Mouse (Mus musculus): ENCODE measurements around the gene Vsig10l.

The Vsig10l gene

GRCm38 (mm10) chr7:43482090-43482716 lies 19.3 kb downstream of the Vsig10l start:
- CTCF ChIA-PET = interaction anchor here in 3 of 4 experiments (0.5 to 1.7 kb wide), 5 partner anchors 12 to 1040 kb away, joined by 3 to 7 read pairs (median 3); no protein-coding TSS in a partner anchor
- POLR2A ChIA-PET = interaction anchor here in 2 of 4 experiments (0.6 to 1.6 kb wide), 3 partner anchors 12 to 139 kb away, joined by 3 to 4 read pairs (median 3); no protein-coding TSS in a partner anchor

DNA sequence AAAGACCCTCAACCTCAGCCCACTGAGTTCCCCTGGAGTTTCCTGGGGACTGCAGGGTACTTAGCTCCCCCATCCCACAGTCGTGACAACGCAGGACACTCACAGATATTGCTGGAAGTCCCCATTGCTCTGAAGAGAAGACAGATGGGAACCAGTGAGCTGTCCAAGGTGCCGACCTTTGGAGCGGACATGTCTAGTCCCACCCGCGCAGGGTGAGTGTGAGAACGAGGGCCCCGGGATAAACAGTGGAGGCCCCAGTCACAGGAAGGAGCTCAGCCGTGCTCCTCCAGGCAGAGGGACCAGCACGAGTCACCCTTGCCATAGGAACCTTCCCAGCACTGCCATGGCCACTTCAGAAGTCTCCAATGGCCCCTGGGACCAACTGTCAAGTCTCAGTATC lies 20.3 kb downstream of the Vsig10l start:
- ChIA-PET CTCF (interaction anchor here (0.7 to 1.7 kb wide), 5 partner anchors 12 to 18 kb away, joined by 5 to 10 read pairs (median 7); no protein-coding TSS in a partner anchor), POLR2A (interaction anchor here in 3 of 4 experiments (0.6 to 1.6 kb wide), 5 partner anchors 12 to 29 kb away, joined by 3 to 4 read pairs (median 3); no protein-coding TSS in a partner anchor)

DNA sequence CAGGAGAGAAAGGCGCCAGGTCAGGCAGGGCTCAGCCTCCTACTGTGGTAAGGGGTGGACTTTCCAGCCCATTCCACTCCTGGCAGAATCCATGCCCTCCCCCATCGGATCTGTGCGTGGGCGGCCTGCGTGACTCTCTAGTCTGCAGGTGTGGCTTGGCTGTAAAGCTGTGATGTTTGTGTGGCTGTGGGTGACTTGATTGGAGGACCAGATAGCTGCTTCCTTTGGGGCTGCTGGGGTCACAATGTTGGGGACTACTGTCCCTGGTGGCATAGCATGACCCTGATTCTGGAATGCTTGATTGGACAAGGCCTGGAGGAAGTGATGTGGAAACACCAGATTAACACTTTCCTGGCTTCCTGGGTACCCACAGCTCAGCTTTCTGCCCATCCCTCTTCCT lies 25.7 kb downstream of the Vsig10l start:
- ChIA-PET POLR2A (no interaction called here), CTCF (no interaction called here)

GRCm38 (mm10) chr7:43489631-43490125 lies 26.7 kb downstream of the Vsig10l start, which contains the start of gene Iglon5:
Gene Iglon5 (minus strand): TSS chr7:43490075.
- ChIA-PET CTCF (interaction anchor here in 2 of 4 experiments (0.6 to 1.3 kb wide), 2 partner anchors 23 to 42 kb away, joined by 4 to 7 read pairs; no protein-coding TSS in a partner anchor), POLR2A (interaction anchor here in 1 of 4 experiments (1.2 kb wide), 1 partner anchor 24 kb away, joined by 4 read pairs; no protein-coding TSS in a partner anchor)

DNA sequence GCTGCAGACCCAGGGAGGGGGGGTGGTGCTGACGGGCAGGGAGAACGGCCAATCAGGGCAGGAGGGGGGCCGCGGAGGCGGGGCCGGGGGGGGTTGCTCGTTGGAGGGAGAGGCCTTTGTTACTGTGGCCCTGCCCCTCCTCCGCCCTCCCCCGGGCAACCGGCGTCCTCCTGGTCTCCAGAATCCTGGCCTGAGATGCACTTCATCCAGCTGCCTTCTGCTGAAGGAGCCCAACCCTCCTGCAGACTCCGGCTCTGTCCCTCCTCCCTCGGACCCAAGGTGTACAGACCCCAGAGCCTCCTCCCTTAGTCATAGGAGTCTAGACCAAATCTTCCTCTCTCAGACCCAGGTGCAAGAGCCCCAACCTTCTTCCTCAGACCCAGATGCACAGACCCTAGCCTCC lies 27.2 kb downstream of the Vsig10l start:
- CTCF ChIA-PET = interaction anchor here in 3 of 4 experiments (0.6 to 1.3 kb wide), 4 partner anchors 20 to 67 kb away, joined by 3 to 7 read pairs (median 4); no protein-coding TSS in a partner anchor
- POLR2A ChIA-PET = interaction anchor here in 1 of 4 experiments (0.5 to 1.2 kb wide), 2 partner anchors 24 to 260 kb away, joined by 3 to 4 read pairs; no protein-coding TSS in a partner anchor

- ChIA-PET CTCF (interaction anchor here in 2 of 4 experiments (0.7 to 1.3 kb wide), 3 partner anchors 20 to 68 kb away, joined by 3 to 7 read pairs (median 3); no protein-coding TSS in a partner anchor), POLR2A (interaction anchor here in 1 of 4 experiments (0.5 to 1.2 kb wide), 2 partner anchors 25 to 260 kb away, joined by 3 to 4 read pairs; no protein-coding TSS in a partner anchor)
These were observed 27.9 kb downstream of the Vsig10l start for GRCm38 (mm10) chr7:43490861-43491260.

DNA sequence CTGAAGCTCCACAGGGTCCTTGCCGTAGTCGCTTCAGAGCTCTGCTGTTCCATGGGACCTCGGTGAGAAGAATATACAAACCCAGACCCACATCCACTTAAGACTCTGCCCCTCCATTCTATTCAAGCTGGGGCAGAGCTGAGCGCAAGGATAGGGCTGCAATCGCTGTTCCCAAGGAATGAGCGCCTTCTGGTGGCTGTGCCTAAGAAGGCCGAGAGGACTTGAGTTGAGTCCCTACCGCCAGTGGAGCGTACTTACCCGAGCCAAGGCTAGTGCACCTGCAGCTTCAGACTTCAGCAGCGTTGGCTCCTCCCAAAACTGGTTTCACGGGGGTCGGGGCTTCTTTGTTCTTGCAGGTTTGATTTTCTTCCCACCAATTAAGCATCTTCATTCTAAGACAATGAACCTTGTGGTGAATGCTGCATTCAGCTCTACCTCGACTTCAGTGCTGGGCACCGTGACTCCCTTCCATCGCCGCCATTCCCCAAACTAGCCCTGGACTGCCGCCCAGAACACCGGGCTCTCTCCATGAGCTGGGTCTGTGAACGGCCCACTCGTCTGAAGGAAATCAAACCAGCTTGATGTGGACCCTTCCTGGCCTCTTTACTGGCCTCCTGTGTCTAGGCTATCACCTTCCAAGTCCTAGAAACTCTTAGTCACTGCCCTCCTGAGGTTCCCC lies 32.5 kb downstream of the Vsig10l start:
- POLR2A ChIA-PET = interaction anchor here (0.6 to 1.6 kb wide), 10 partner anchors 12 to 792 kb away, joined by 3 to 6 read pairs (median 3); no protein-coding TSS in a partner anchor
- CTCF ChIA-PET = interaction anchor here (0.5 to 2.3 kb wide), 26 partner anchors 9 to 1032 kb away, joined by 3 to 26 read pairs (median 4); partner anchors contain the start of gene Ctu1 (in 1 of the 4)

- ChIA-PET POLR2A (interaction anchor here in 1 of 4 experiments (1.1 kb wide), 1 partner anchor 10 kb away, joined by 4 read pairs; no protein-coding TSS in a partner anchor), CTCF (interaction anchor here in 1 of 4 experiments (0.6 kb wide), 1 partner anchor 34 kb away, joined by 6 read pairs; no protein-coding TSS in a partner anchor)
These were observed 48.9 kb downstream of the Vsig10l start for GRCm38 (mm10) chr7:43511707-43512478.

DNA sequence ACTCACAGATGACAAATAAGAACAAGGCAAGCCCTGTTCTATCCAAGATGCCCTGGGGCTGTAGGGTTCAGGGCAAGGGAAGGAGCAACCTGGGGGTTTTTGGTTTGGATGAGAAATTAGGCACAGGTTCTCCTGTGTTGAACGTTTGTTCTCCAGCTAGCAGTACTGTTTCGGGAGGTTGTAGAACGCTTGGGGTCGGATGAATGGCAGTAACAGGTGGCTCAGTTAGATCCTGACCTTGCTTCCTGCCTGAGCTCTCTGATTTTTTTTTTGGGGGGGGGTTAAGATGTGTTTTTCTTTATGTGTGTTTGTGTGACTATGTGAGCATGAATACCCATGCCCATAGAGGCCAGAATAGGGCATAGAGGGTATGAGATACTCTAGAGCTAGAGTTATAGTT lies 49.6 kb downstream of the Vsig10l start:
- POLR2A ChIA-PET = interaction anchor here in 1 of 4 experiments (1.1 kb wide), 1 partner anchor 11 kb away, joined by 4 read pairs; no protein-coding TSS in a partner anchor
- CTCF ChIA-PET = interaction anchor here in 1 of 4 experiments (0.9 kb wide), 1 partner anchor 42 kb away, joined by 3 read pairs; no protein-coding TSS in a partner anchor

GRCm38 (mm10) chr7:43515076-43515475 lies 52.1 kb downstream of the Vsig10l start:
- ChIA-PET POLR2A (interaction anchor here in 1 of 4 experiments (0.7 kb wide), 1 partner anchor 115 kb away, joined by 3 read pairs; no protein-coding TSS in a partner anchor), CTCF (interaction anchor here in 1 of 4 experiments (0.6 kb wide), 1 partner anchor 27 kb away, joined by 13 read pairs; no protein-coding TSS in a partner anchor)

DNA sequence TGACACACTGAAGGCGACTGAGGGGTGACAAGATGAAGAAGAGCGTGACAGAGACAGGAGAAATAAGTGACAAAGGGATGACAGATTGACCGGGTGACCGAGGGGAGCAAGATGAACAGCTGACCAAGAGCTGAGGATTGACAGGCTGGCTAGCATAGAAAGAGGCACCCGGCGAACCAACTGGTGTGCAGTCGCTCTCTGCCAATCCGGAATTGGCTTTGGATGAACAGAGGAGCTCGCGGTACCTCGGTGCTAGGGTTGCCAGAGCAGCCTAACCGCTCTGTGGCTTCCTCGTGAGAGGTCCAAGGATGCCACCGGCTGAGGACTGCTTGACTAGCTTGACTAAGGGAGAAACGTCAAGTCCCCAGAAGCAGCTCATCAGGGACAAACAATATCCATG lies 55.4 kb downstream of the Vsig10l start:
- POLR2A ChIA-PET = interaction anchor here in 3 of 4 experiments (0.5 to 1.4 kb wide), 6 partner anchors 11 to 127 kb away, joined by 3 to 6 read pairs (median 4); no protein-coding TSS in a partner anchor
- CTCF ChIA-PET = interaction anchor here (0.5 to 1.4 kb wide), 8 partner anchors 19 to 371 kb away, joined by 3 to 5 read pairs (median 3); no protein-coding TSS in a partner anchor
